Mouse (Mus musculus) brain, embryonic 14.5 days (tissue): ENCODE data around the gene Kif22.

Source experiments
- CTCF ChIP-seq: fragments of 200-500 bp; IDR thresholded peaks from 2 replicates; pipeline ENCODE4 v1.5.1; 2012; ENCODE audit warnings: inconsistent platforms, mild to moderate bottlenecking, moderate library complexity, borderline replicate concordance; ENCODE audit not compliant: insufficient read depth, insufficient read length; ENCODE audit errors: extremely low read depth
- POLR2A ChIP-seq: fragments of 200-500 bp; IDR thresholded peaks from 2 replicates; pipeline ENCODE4 v1.6.1; 2012; ENCODE audit warnings: mild to moderate bottlenecking, inconsistent platforms, borderline replicate concordance; ENCODE audit not compliant: poor library complexity, insufficient read depth, insufficient read length, severe bottlenecking; ENCODE audit errors: extremely low read depth

DNA sequence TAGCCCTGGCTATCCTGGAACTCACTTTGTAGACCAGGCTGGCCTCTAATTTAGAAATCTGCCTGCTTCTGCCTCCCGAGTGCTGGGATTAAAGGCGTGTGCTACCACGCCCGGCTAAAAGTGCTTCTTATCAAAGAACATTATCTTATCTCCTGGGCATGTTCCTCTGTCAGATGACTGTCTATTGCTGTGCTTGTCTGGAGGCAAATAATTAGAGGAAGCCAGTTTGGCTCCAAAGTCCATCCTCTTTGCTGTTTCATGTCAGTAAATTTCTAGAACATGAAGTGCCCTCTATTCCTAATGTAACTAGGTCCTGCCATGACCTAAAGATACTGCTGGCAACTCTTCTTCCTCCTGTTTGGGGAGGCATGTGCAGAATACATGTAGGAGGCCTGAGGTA, 60.2 kb downstream of the Kif22 start:
- TF ChIP-seq CTCF = no peak
- TF ChIP-seq POLR2A = no peak
